Mouse (Mus musculus) myocyte (in vitro differentiated cells): ENCODE results near the gene Pard6a.

Experiments
- CEBPB ChIP-seq: IDR thresholded peaks from 2 replicates; pipeline ENCODE4 v1.6.1; 2011; ENCODE audit warnings: mild to moderate bottlenecking, moderate library complexity; ENCODE audit not compliant: poor library complexity, insufficient read depth, severe bottlenecking
- E2F4 ChIP-seq: IDR thresholded peaks from one replicate; pipeline ENCODE4 v1.6.1; 2011; ENCODE audit warnings: mild to moderate bottlenecking, control low read depth, moderate library complexity; ENCODE audit not compliant: insufficient read depth
- MAX ChIP-seq: IDR thresholded peaks from one replicate; pipeline ENCODE4 v1.6.1; 2011; ENCODE audit warnings: low read depth, mild to moderate bottlenecking, control low read depth
- MYOD1 ChIP-seq, 3 experiments: IDR thresholded peaks; one replicate each; pipeline ENCODE4 v1.6.1; 2011; ENCODE audit warnings: control low read depth in 2 of 3, low read depth in 2 of 3, mild to moderate bottlenecking in 2 of 3, moderate library complexity in 1 of 3; ENCODE audit not compliant: insufficient read length in 2 of 3, control insufficient read depth in 1 of 3
- MYOG ChIP-seq, 3 experiments: IDR thresholded peaks; one replicate each; pipeline ENCODE4 v1.6.1; 2011; ENCODE audit warnings: control low read depth in 2 of 3, low read depth in 2 of 3, mild to moderate bottlenecking in 2 of 3; ENCODE audit not compliant: insufficient read length in 2 of 3, control insufficient read depth in 1 of 3, insufficient read depth in 1 of 3
- POLR2A ChIP-seq: IDR thresholded peaks from one replicate; pipeline ENCODE4 v1.6.1; 2011; ENCODE audit warnings: low read depth, mild to moderate bottlenecking, control low read depth, moderate library complexity; ENCODE audit not compliant: insufficient read length
- POLR2AphosphoS2 ChIP-seq: IDR thresholded peaks from one replicate; pipeline ENCODE4 v1.6.1; 2011; ENCODE audit warnings: low read depth, control low read depth; ENCODE audit not compliant: insufficient read length
- REST ChIP-seq: IDR thresholded peaks from one replicate; pipeline ENCODE4 v1.6.1; 2011; ENCODE audit warnings: mild to moderate bottlenecking, control low read depth, moderate library complexity; ENCODE audit not compliant: insufficient read depth, insufficient read length
- SRF ChIP-seq: IDR thresholded peaks from one replicate; pipeline ENCODE4 v1.6.1; 2011; ENCODE audit warnings: low read depth; ENCODE audit not compliant: control insufficient read depth, insufficient read length
- TCF12 ChIP-seq: IDR thresholded peaks from one replicate; pipeline ENCODE4 v1.6.1; 2011; ENCODE audit warnings: mild to moderate bottlenecking, control low read depth; ENCODE audit not compliant: poor library complexity, insufficient read depth, severe bottlenecking
- USF1 ChIP-seq: IDR thresholded peaks from one replicate; pipeline ENCODE4 v1.6.1; 2011; ENCODE audit warnings: low read depth, mild to moderate bottlenecking, control low read depth, moderate library complexity

GRCm38 (mm10) chr8:105739216-105739615, 38.3 kb downstream of the Pard6a start:
- TF ChIP-seq MAX (no peak), POLR2A (no peak), USF1 (no peak), CEBPB (no peak), TCF12 (no peak), POLR2AphosphoS2 (no peak), MYOG (IDR thresholded peaks at IDR 0.05; ENCODE audit: control insufficient read depth in 1 of 3, insufficient read depth in 1 of 3, insufficient read length in 2 of 3, low read depth in 2 of 3) (no peak), SRF (no peak), REST (no peak), E2F4 (no peak), MYOD1 (IDR thresholded peaks at IDR 0.05; ENCODE audit: control insufficient read depth in 1 of 3, insufficient read length in 2 of 3, low read depth in 2 of 3) (no peak)
